Mouse (Mus musculus) embryonic facial prominence, embryonic 10.5 days (tissue): ENCODE measurements around the gene Rap2c. TPM values are rescaled to one million over a fixed set of nuclear protein-coding genes. Genes with fewer than 3 reads are reported as not detected.

ENCODE experiments used
- DNase-seq: peaks from one replicate; pipeline ENCODE4 v3.0.0-alpha.2; 2017; ENCODE audit warnings: low spot score
- H3K27ac ChIP-seq: fragments of 300-500 bp; sonication (generic); replicated peaks from 2 replicates; pipeline ENCODE4 v1.5.1; 2016; ENCODE audit warnings: mild to moderate bottlenecking
- H3K27me3 ChIP-seq: fragments of 300-500 bp; sonication (generic); replicated peaks from 2 replicates; pipeline ENCODE4 v1.6.1; 2016; ENCODE audit warnings: low read depth, mild to moderate bottlenecking; ENCODE audit not compliant: poor library complexity, severe bottlenecking
- H3K36me3 ChIP-seq: fragments of 300-500 bp; sonication (generic); replicated peaks from 2 replicates; pipeline ENCODE4 v1.6.1; 2016; ENCODE audit warnings: mild to moderate bottlenecking, moderate library complexity
- H3K4me1 ChIP-seq: fragments of 300-500 bp; sonication (generic); 2 replicates; pipeline ENCODE4 v1.6.1; 2016
- H3K4me3 ChIP-seq: fragments of 300-500 bp; sonication (generic); 2 replicates; pipeline ENCODE4 v1.5.1; 2016; ENCODE audit warnings: mild to moderate bottlenecking, moderate library complexity
- H3K9me3 ChIP-seq: fragments of 300-500 bp; sonication (generic); 2 replicates; pipeline ENCODE4 v1.6.1; 2016; ENCODE audit warnings: mild to moderate bottlenecking
- WGBS: fragments of 180-500 bp; shearing (Covaris S2); methylation state at CpG from one replicate; pipeline ENCODE4 v1.1.7; 2016; 5-methylcytosine and 5-hydroxymethylcytosine counted together
- polyA plus RNA-seq: library from polyadenylated mRNA; unstranded; fragments of >200 nt; fragmentation: Nextera tagmentation; extraction: Ambion mirVana; gene quantifications from 2 replicates; pipeline ENCODE4 v1.2.1, GENCODE M21; 2016

The Rap2c gene
- polyA plus RNA-seq, 1 experiment from 2014 or later = 39.3 TPM

- Histone ChIP-seq H3K27ac (peak overlapping the region; percentile 96), H3K36me3 (peaks cover 18% of the 10 kb centered on the region), H3K27me3 (no peaks in the 10 kb centered on the region), H3K9me3 (no peaks in the 10 kb centered on the region), H3K4me1 (0 out of 2 replicates have a peak, but pooled peaks cover 3% of the 10 kb centered on the region), H3K4me3 (peak overlapping the region; percentile 65)
- peak; percentile 9 for DNase-seq
- WGBS = 30% methylated on average over 12 of the region's 12 CpGs
These were observed 892 bp downstream of the Rap2c start for GRCm38 (mm10) chrX:51016926-51017325.

GRCm38 (mm10) chrX:51012280-51012679 is 5.5 kb downstream of the Rap2c start:
- Histone ChIP-seq H3K4me1 (0 out of 2 replicates have a peak, but pooled peaks cover 3% of the 10 kb centered on the region), H3K9me3 (no peaks in the 10 kb centered on the region), H3K27me3 (0 out of 2 replicates have a peak, but pooled peaks cover 7% of the 10 kb centered on the region), H3K36me3 (peaks cover 38% of the 10 kb centered on the region), H3K27ac (no peak overlapping the region), H3K4me3 (no peak overlapping the region)
- DNase-seq = no peak
- WGBS = 78% methylated on average over 2 of the region's 2 CpGs

DNA sequence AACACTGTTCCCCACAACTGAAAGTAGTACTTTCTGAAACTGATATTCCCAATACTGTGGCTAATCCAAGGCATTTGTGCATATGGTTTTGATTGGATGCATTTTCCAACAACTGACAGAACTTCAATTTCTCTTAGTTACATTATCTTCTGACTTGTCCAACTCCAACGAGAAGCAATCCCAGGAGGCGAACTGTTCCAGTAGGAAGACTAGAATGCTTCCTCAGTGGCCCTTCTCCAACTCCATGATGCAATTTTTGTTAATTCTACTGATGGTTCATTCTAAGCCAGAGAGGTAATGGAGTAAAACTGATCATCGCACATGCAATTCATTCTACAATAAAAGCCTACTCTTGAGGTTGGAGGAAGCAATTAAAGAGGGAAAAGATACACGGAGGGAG is 7.5 kb downstream of the Rap2c start:
- Histone ChIP-seq H3K9me3 (no peaks in the 10 kb centered on the region), H3K36me3 (peaks cover 48% of the 10 kb centered on the region), H3K4me1 (no peaks in the 10 kb centered on the region), H3K27me3 (0 out of 2 replicates have a peak, but pooled peaks cover 7% of the 10 kb centered on the region), H3K4me3 (no peak overlapping the region), H3K27ac (no peak overlapping the region)
- WGBS = 74% methylated on average over 4 of the region's 4 CpGs
- DNase-seq = no peak

GRCm38 (mm10) chrX:51000791-51001190 is 17.0 kb downstream of the Rap2c start:
- Histone ChIP-seq H3K27me3 (no peaks in the 10 kb centered on the region; the same call in 1 of the 2 replicates), H3K36me3 (peaks cover 3% of the 10 kb centered on the region), H3K4me1 (no peaks in the 10 kb centered on the region), H3K4me3 (no peak overlapping the region), H3K9me3 (no peaks in the 10 kb centered on the region), H3K27ac (no peak overlapping the region)
- WGBS = 83% methylated on average over 6 of the region's 6 CpGs
- DNase-seq = no peak

GRCm38 (mm10) chrX:50995310-50995709 is 22.5 kb downstream of the Rap2c start:
- Histone ChIP-seq H3K4me3 (no peak overlapping the region), H3K9me3 (no peaks in the 10 kb centered on the region), H3K27ac (no peak overlapping the region), H3K36me3 (peaks cover 3% of the 10 kb centered on the region; the same call in 1 of the 2 replicates), H3K4me1 (no peaks in the 10 kb centered on the region), H3K27me3 (peaks cover 6% of the 10 kb centered on the region; the same call in 1 of the 2 replicates)
- 70% methylated on average over 2 of the region's 2 CpGs for WGBS
- DNase-seq = no peak

GRCm38 (mm10) chrX:50991324-50991723 is 26.5 kb downstream of the Rap2c start:
- Histone ChIP-seq H3K4me1 (no peaks in the 10 kb centered on the region), H3K9me3 (no peaks in the 10 kb centered on the region), H3K36me3 (peaks cover 2% of the 10 kb centered on the region; the same call in 1 of the 2 replicates), H3K27ac (no peak overlapping the region), H3K4me3 (no peak overlapping the region), H3K27me3 (peaks cover 22% of the 10 kb centered on the region; the same call in 1 of the 2 replicates)
- 90% methylated on average over 5 of the region's 5 CpGs for WGBS
- DNase-seq = no peak

GRCm38 (mm10) chrX:50989940-50990339 is 27.9 kb downstream of the Rap2c start:
- Histone ChIP-seq H3K27me3 (peaks cover 22% of the 10 kb centered on the region; the same call in 1 of the 2 replicates), H3K4me3 (no peak overlapping the region), H3K27ac (no peak overlapping the region), H3K4me1 (no peaks in the 10 kb centered on the region), H3K36me3 (no peaks in the 10 kb centered on the region), H3K9me3 (no peaks in the 10 kb centered on the region)
- no peak for DNase-seq
- 87% methylated on average over 6 of the region's 6 CpGs for WGBS

GRCm38 (mm10) chrX:50988581-50988980 is 29.2 kb downstream of the Rap2c start:
- Histone ChIP-seq H3K27ac (no peak overlapping the region), H3K4me1 (no peaks in the 10 kb centered on the region), H3K4me3 (no peak overlapping the region), H3K9me3 (no peaks in the 10 kb centered on the region), H3K36me3 (no peaks in the 10 kb centered on the region), H3K27me3 (peaks cover 27% of the 10 kb centered on the region)
- 47% methylated on average over 1 of the region's 1 CpGs for WGBS
- peak; percentile 8 for DNase-seq

DNA sequence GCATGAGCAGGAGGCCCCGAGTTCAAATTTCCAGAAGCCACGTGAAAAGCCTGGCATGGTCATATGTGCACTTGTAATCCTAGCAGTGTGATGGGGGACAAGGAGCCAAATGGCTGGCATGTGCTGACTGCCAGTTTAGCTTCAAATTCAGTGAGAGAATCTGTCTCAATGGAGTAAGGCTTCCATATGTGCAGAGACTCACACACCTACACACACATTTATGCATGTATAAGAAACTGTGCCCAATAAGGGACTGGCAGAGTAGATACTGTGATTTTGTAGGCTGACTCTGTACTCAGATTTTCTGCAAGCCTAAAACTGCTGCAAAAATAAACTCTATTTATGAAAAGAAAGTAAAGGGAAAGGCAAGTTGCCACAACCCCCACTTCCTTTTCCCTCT is 39.4 kb downstream of the Rap2c start:
- H3K27ac ChIP-seq = no peak overlapping the region
- H3K9me3 ChIP-seq = no peaks in the 10 kb centered on the region

GRCm38 (mm10) chrX:50972145-50972544 is 45.7 kb downstream of the Rap2c start:
- no peaks in the 10 kb centered on the region for H3K9me3 ChIP-seq
- no peaks in the 10 kb centered on the region for H3K36me3 ChIP-seq
- H3K4me3 ChIP-seq = no peak overlapping the region
- H3K27me3 ChIP-seq = peaks cover 15% of the 10 kb centered on the region; the same call in 1 of the 2 replicates
- H3K4me1 ChIP-seq = no peaks in the 10 kb centered on the region
- no peak for DNase-seq
- WGBS = 84% methylated on average over 4 of the region's 4 CpGs
- H3K27ac ChIP-seq = no peak overlapping the region

More for the DNA sequence above, 39.4 kb downstream of the Rap2c start:
- 76% methylated on average over 2 of the region's 2 CpGs for WGBS
- Histone ChIP-seq H3K4me3 (no peak overlapping the region), H3K36me3 (no peaks in the 10 kb centered on the region), H3K4me1 (no peaks in the 10 kb centered on the region), H3K27me3 (0 out of 2 replicates have a peak, but pooled peaks cover 4% of the 10 kb centered on the region)
- DNase-seq = no peak

- no peak overlapping the region for H3K27ac ChIP-seq
- WGBS = 85% methylated on average over 5 of the region's 5 CpGs
- no peak overlapping the region for H3K4me3 ChIP-seq
- no peaks in the 10 kb centered on the region for H3K9me3 ChIP-seq
- no peaks in the 10 kb centered on the region for H3K36me3 ChIP-seq
- no peaks in the 10 kb centered on the region for H3K4me1 ChIP-seq
- peaks cover 20% of the 10 kb centered on the region; the same call in 1 of the 2 replicates for H3K27me3 ChIP-seq
- no peak for DNase-seq
These were observed 47.9 kb downstream of the Rap2c start for GRCm38 (mm10) chrX:50969907-50970306.

DNA sequence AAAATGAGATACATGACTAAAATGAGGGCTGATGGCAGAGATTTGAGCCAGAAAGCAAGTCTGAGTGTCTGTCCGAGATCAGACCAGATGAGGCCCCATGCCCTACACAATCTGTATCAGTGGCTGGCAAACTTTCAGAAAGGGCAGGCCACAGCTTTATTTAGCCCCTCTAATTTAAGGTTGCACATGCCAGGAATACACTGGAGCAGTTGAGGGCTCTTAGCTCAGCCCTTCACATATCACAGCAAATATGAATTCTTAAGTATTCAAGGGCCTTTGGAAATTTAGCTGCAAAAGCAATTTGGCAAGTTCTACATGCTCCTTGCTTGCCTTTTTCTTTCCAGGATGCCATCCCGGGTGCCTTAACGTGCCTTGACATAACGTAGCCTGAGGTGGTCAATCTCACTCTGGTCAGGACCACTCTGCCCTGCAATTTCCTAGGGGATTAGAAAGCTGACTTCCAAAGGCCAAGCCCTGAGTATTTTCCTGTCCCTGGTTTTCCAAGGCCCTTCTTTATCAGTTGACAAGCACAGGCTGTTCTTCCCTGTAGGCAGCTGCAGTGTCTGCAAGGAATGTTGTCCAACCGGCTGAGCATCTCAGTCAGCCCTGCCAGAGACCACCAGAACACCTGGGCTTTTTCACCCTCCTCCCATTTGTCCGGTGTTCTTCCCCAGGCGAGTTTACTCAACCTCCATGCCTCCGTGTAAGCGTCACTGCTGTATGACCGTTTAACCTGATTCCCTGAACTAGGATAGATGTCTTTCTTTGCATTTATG is 49.5 kb downstream of the Rap2c start:
- Histone ChIP-seq H3K9me3 (no peaks in the 10 kb centered on the region), H3K4me3 (no peak overlapping the region), H3K27ac (no peak overlapping the region; the same call in 1 of the 2 replicates), H3K27me3 (peaks cover 20% of the 10 kb centered on the region), H3K36me3 (no peaks in the 10 kb centered on the region), H3K4me1 (no peaks in the 10 kb centered on the region)
- 58% methylated on average over 10 of the region's 10 CpGs for WGBS
- peak; percentile 49 for DNase-seq

DNA sequence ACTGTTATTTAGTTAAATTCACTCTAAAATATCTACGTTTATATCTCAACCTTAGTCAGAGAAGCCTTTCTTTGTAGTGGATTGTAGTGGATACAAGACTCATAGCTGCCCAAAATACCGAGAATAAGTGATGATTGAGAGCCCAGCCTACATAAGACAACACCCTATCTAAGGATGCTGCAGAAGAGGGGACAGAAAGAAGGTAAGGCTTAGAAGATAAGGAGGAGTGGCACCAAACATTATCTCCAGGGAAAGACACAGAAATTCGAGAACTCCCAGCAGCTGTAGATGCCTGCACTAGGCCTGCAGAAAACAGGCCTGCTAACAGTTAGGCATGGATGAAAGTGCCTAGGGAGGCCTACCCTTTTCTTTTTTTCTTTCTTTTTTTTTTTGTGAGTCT is 52.7 kb downstream of the Rap2c start:
- H3K27ac ChIP-seq = no peak overlapping the region
- DNase-seq = no peak
- peaks cover 16% of the 10 kb centered on the region for H3K27me3 ChIP-seq
- no peaks in the 10 kb centered on the region for H3K4me1 ChIP-seq
- no peaks in the 10 kb centered on the region for H3K9me3 ChIP-seq
- H3K36me3 ChIP-seq = no peaks in the 10 kb centered on the region
- 79% methylated on average over 3 of the region's 3 CpGs for WGBS
- H3K4me3 ChIP-seq = no peak overlapping the region
